Mouse (Mus musculus) layer of hippocampus, postnatal 36 days (tissue): ENCODE measurements around the gene Fads1. TPM values are rescaled to one million over a fixed set of nuclear protein-coding genes. Genes with fewer than 3 reads are reported as not detected.

Source experiments
- DNase-seq, 2 experiments: peaks; one replicate each; pipeline ENCODE4 v3.0.0; 2022
- total RNA-seq, 2 experiments: library from RNA; stranded (reverse); gene quantifications; 2 replicates each; pipeline ENCODE4 v1.2.3; 2021

Fads1 gene
- total RNA-seq, 2 experiments from 2014 or later = 180 to 187 TPM

DNA sequence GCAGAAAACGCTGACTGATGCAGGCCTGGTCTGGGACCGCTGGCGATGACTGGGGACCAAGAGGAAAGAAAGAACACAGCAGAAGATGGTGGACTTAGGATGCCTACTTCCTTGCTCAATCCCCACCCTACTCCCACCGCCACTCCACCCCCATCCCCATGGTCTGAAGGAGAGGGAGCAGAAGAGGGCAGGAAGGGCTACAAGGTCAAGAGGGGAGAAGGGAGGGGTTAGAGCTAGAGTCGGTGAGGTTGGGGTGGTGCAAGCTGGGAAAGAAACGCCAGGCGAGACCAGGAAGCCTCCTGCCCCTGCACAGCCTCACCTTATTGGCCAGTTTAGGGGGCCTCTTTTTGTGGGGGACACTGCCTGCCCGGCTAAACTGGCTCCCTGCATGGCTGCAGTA lies 33.4 kb downstream of the Fads1 start:
- DNase-seq = no peak

DNA sequence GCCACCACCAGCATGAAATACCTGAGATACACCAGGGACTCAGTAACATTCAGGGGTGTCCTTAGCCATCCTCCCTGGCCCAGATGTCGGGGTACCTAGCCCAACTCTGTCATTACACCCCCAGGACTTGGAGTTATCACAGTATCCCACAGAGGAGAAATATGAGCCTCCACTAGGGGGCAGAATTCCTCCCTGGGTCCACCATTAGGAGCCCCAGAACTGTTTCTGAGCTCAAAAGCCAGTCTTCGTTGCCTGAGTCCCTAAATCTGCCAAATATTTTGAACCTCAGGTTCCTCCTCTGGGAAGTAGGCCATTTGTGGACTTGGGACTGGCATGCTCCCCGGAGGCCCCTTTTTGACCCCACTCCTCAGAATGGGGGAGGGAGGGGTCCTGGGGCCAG lies 36.4 kb downstream of the Fads1 start:
- DNase-seq = peak in 1 of 2 experiments; percentile 40

DNA sequence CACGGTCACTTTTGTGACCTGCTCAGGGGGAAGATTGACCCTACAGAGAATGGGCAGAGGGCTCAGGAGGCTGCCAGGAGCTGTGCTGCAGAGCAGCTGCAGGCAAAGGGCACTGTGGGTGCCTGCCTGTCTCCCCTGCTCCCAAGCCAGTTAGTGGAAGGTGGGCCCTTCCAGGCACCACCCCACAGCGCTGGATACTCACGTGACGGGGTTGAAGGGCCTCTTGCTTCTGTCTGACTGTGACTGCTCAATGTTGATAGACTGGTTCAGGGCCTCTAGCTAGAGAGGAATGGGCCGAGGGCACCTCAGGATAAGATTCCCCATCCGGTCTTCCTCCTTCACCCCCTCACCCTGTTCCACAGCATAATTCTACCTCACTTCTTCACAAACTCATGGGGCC lies 36.9 kb downstream of the Fads1 start:
- no peak for DNase-seq

DNA sequence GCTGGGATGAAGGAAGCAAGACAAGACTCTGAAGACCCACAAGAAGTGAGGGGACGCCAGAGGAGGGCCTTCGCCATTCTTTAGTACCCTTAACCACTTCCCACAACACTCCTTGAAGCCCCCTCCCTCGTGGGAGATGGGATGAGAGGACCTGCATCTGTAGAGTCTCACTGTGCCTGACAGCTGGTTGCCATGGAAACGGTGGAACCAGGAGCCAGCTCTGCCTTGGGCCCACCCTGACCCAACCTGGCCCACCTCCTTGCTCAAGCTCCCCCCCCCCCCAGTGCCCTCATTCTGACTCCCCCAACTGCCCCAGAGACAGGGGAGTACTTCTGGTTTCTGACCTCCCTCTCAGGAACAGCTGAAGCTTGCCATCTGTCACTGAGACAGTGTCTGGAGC lies 38.9 kb downstream of the Fads1 start:
- DNase-seq = no peak

DNA sequence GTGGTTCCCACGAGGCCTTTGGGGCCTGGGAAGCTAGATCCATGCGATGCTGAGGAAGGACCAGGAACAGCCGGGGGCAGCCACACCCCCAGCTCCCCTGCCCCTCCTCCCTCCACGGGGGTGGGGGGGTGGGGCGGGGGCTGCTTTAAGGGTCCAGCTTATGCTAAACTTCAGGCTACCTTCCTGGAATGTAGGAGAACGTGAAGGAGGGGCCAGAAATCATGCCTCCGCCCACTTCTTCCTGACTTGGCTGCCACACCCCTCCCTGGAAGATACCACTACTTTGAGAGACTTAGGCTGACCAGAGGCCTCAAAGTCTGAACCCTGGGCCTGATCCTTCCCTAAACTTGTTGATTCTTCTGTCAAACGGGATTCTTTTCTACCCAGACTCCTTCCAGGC lies 40.0 kb downstream of the Fads1 start:
- no peak for DNase-seq

DNA sequence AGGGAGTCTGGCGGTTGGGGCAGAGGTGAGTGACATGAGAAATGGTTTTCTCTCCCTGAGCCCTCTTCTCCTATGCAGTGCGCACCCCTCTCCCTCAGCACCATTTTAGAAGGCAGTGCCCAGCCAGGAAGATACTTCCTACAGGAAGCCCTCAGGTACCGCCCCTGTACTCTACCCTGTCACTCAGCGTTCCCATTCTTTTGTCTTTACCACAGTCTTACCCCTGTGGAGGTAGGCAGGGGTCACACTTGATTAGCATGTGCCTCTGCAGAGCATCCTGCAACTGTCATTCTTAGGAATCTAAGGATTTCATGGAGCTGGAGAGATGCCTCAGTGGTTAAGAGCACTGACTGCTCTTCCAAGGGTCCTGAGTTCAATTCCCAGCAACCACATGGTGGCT lies 40.9 kb downstream of the Fads1 start:
- no peak for DNase-seq

DNA sequence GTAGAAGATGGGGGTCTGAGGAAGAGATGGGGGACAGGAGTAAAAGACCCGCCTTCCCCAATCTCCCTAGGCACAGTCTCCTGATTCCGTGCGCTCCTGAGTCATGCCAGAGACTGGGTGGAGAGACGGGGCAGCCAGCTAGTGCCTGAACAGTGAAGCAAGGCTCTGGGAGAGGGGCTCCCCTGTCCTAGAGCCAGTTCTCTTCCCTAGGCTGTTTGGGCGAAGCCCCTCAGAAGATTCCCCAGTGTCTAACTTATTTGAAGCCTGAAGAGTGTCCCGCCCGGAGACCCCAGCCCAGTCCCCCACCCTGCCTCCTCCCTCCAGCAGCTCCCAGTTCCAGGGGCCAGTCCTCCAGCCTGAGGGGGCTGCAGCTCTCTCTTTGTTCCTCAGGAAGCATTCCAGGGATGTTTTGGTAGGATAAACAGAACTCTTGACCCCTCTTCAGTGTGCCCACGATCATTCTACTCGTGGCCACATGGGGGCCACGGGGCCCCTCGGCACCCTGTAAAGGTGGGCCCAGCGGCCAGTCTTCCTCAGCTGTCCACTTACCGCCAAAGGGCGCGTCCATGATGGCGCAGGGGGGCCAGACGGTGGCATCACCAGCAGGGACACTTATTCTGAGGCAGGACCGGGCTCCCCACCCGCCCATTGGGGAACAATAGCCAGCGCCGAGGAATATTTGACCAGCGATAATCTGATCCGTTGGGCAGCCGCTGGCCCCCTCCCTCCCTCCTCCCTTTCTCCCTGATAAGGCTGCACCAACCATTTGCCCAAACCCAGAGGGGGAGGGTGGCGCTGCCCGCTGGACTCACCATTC lies 42.2 kb downstream of the Fads1 start:
- DNase-seq = no peak

DNA sequence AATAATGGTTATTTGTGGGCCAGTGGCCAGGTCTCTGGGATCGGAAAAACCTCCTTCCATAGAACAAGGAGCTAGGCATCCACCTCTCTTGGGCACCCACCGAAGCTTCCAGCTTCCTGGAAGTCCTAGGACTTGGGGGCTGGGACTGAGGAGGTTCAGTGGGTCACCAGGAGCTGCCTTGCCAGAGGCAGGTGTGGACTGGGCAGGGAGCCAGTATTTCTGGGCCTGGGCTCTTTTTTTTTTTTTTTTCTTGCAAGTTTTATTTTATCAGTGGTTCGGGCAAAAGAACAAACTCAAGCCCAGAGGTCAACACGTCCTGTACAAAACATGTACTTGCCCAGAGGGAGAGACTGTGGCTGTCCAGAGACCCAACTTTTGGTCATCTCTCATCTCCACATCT lies 43.1 kb downstream of the Fads1 start:
- no peak for DNase-seq

DNA sequence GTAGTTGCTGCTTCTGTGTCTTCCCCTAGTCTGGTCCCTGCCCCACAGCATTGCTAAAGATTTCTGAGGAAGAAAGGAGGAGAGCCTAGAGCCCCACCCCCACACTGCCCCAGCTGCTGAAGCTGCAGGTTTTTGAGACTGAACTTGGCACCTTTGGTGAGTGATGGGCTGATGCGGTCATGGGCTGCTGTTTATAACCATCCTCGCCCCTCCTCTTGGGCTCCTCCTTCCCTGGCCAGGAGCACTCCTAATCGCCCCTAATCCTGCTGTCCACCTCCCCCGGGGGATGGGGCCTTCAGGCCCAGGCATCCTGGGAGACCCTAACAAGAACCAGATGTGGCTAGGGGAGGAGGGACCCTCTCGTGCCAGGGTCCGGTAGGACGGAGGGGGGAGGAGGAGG lies 48.3 kb downstream of the Fads1 start:
- DNase-seq = no peak

DNA sequence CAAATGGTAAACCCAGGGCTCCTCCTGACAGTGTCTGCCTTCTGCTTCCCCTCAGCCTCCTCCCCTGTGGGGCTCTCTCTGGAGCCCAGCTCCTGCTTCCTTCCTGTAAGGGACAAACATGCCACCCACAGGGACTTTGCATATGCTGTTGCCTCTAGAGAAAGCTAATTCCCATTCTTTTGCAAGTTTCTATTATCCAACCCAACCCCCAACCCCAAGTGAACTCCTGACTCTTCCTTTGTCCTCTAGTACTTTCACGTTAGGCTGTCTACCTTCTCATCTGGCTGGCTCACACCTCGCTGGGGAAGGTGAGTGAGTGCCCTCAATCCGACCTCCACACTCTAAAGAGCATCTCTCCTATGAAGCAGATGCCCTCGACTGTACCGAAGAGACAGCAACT lies 49.2 kb downstream of the Fads1 start:
- DNase-seq = no peak

DNA sequence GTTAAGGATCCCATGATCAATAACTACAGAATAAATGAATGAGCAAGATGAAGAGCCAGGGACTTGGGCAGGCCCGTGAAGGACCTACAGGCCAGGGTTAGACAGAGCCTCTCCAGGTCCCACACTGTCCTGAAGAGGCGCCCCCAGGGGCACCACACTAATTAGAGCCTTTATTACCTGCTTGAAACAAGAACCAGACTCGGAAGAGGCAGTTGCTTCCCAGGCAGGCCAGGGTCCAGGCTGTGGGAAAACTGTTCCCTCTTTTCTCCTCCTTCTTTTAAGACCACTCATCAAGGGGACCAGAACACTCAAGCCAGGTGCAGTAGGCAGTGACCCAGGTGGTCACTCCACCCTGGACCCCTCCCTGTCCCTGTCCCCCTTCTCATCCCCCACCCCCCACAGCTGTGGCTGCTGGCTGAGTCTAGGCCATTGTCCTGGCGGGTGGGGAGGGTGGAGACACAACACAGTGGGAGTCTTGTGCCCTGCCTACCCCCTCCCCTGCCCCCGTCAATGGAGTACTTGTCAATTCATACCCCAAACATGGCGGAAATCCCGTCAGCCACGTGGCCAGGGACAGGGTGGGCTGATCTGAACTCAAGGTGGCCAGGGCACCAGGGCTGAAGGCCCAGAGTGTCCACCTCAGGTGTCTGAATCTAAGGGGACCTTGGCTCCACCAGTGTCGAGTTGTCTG lies 49.8 kb downstream of the Fads1 start:
- DNase-seq = peak in 1 of 2 experiments; percentile 34

DNA sequence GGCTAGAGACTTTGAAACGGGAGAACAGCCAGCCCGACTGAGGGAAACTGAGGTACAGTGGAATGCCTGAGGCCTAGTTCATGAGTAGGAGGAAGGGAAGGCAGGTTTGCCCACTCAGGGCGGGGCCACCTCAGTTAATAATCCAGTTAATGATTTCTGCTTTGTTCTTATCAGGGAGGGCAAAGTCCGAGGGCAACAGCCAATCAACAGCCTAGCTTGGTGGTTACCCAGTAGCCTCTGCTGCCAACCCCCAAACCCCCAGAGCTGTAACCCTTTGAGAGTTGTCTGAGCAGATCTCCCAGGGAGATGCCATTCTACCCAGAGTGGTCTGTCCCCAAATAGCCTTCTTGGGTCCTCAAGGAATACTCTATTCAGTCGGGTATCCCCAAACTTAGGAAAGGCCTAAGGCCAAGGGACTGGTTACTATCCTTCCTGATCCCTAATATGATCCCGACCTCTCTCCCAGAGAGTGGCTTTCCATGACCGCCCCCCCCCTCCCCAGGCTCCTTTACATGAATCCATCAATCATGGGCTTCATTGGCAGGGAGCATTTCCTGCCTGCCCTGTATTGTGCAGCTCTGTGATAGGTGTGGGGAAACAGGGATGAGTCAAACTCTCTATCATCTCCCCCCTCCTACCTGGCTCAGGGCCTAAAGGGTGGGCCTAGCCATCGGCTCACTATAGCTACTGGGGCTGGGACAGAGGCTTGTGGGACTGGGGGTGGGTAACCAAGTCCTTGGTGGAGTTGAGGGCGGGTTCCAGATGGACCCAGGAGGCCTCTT lies 53.3 kb downstream of the Fads1 start:
- DNase-seq = no peak

DNA sequence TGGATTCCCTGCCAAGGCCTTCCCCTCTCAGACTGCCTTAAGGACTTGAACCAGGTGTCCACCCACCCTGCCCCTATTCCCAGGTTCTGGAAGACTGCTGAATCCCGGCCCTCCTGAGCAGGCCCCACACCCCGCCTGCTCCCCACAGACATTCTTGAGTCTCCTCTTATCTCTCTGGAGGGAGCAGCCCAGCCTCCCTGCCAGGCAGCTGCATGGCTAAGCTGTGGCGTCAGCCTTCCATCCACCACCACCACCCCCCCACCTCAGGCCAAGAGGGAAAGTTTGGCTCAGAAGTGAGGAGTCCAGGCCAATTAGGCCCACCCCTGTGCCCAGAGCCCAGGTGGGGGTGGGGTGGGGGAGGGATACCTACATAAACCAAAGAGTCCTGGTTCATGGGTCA lies 55.8 kb downstream of the Fads1 start:
- no peak for DNase-seq

DNA sequence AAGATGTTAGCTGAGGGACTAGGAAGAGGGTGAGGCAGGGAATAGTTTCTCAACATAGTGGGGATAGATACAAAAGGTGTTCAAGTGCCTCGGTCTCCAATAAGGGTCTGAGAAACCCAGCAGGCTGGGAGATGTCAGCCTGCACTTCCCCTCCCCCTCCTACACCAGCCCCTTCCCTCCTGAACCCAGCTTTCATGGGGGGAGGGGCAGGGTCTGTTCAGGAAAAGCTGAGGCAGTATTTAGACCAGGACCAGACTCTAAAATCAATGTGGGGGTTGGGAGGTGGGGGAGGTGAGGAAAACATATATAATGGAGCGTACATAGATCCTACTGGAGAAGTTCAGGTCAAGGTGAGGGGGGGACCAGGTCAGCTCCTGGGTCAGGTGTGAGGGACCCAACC lies 56.7 kb downstream of the Fads1 start:
- no peak for DNase-seq

DNA sequence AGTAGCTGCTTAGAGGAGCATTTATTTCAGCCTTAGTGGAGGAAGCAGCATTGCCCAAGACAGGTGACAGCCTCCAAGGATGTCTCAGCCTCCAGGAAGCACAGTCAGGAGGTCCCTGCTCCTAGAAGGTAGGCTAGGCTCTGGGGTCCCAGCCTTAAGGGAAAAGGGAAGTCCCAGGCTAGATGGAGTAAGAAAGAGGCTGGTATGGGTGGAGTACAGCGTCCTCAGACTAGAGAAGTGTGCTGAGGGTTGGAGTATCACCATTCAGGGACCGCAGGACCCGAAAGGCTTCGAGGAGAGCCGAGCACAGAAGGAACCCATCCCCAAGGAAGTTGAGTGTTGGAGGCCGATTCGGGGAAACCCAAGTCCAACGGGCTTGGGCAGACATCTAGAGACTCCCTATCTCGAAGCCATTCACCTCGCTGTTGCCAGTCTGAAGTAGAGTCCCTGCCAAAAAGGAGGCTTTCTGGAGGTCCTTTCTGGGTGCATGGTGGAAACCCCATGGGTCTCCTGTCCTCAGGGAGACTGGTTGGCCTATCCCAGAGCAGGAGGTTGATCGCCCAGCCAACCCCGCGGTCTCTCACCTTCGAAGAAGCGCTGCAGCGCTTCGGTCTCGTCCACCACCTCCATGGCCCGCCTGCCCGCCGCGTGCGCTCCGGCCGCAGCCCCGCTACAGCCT lies 57.4 kb downstream of the Fads1 start:
- no peak for DNase-seq

DNA sequence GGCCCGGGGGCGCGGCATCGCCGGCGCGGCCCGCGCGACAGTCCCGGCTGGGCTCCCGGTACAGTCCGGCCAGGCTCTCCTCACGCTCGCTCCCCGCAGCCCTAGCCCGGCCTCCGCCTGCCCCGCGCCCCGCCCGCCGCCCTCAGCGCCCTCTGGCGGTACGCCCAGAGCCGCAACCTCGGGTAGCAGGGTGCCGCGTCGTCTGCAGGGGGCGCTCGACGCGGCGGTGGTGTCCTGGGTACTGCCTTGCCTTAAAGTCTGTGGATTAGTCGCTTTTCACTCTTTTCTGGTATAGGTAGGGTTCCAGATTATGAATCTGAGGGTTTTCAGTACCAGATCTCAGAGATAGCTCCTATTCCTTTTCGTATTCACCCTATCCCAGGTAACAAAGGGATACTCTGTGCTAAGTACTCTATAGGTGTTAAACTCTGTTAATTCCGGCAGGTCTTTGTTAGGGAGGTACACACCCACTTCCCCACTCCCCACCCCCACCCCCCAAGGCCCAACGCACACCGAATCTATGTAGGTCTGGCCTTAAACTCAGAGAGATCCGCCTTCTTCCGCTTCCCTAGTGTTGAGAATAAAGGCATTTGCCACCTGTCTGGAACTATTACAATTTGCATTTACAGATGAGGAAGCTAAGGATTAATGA lies 58.1 kb downstream of the Fads1 start, which contains the start of gene Myrf:
Myrf (minus strand) TSS at position 95 of the 652 bp plus-strand sequence.
- peak; percentile 72 to 78 for DNase-seq

DNA sequence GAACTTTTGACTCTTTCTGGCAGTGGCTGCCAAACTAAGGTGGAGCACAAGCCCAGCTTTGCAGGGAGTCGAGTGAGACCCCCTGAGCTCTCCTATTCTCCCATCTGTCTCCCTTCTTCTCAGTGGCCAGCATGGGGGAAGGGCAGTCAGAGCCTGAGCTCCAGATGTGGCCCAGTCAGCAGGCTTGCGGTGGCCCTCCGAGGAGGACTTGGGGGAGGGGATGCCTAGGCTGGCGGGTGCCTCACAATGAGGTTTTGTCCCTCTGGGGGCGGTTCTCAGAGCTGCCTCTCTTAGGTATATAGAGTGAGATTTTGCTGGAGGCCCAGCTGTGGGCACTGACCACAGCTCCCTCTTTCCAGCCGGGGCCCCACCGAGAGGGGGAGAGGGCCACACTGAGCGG lies 60.2 kb downstream of the Fads1 start:
- DNase-seq = peak; percentile 30 to 51

DNA sequence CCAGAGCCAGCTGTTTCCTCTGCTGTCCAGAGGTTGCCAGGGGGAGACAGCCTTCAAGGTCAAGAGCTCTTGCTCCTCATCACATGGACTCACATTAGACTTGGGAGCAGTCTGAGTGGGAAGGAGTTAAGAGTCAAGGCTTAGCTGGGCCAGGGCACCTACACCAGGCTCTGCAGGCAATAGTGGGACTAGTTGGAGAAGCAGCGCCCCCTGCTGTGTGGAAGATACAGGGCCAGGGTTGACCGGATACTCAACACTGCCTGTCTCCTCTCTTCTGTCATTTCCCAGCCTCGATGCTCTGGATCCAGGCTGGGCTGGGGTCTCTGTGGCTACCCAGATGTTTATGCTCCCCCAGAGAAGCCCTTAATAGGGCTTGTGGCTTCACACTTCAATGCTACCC lies 61.5 kb downstream of the Fads1 start:
- peak in 1 of 2 experiments; percentile 57 for DNase-seq
